Mouse (Mus musculus) forebrain, embryonic 14.5 days (tissue): ENCODE results near the gene Cd96. TPM values are rescaled to one million over a fixed set of nuclear protein-coding genes. Genes with fewer than 3 reads are reported as not detected.

Source experiments
- ATAC-seq: fragments of 200-750 bp; cut with Nextera tagmentation; 2 replicates; pipeline ENCODE4 v1.8.0; 2017; ENCODE audit warnings: mild to moderate bottlenecking, moderate library complexity
- DNase-seq: peaks from one replicate; pipeline ENCODE4 v3.0.0-alpha.2; 2015; ENCODE audit warnings: low spot score
- H3K27ac ChIP-seq: fragments of 300-500 bp; sonication (generic); 2 replicates; pipeline ENCODE4 v1.5.1; 2014; ENCODE audit warnings: low read depth, mild to moderate bottlenecking, control low read depth, low read length, moderate library complexity
- H3K27me3 ChIP-seq: fragments of 300-500 bp; sonication (generic); replicated peaks from 2 replicates; pipeline ENCODE4 v1.6.1; 2014; ENCODE audit warnings: low read length, control low read depth, mixed read lengths; ENCODE audit not compliant: control insufficient read depth, insufficient read depth
- H3K36me3 ChIP-seq: fragments of 300-500 bp; sonication (generic); 2 replicates; pipeline ENCODE4 v1.6.1; 2014; ENCODE audit warnings: low read length, control low read depth; ENCODE audit not compliant: control insufficient read depth, insufficient read depth
- H3K4me1 ChIP-seq: fragments of 300-500 bp; sonication (generic); 2 replicates; pipeline ENCODE4 v1.6.1; 2014; ENCODE audit warnings: antibody characterized with exemption, low read length, control low read depth; ENCODE audit not compliant: control insufficient read depth, insufficient read depth
- H3K4me2 ChIP-seq: fragments of 300-500 bp; sonication (generic); 2 replicates; pipeline ENCODE4 v1.6.1; 2014; ENCODE audit warnings: mild to moderate bottlenecking, control low read depth, low read length
- H3K4me3 ChIP-seq: fragments of 300-500 bp; sonication (generic); 2 replicates; pipeline ENCODE4 v1.5.1; 2014; ENCODE audit warnings: low read depth, low read length, control low read depth
- H3K9ac ChIP-seq: fragments of 300-500 bp; sonication (generic); 2 replicates; pipeline ENCODE4 v1.6.1; 2014; ENCODE audit warnings: mild to moderate bottlenecking, low read length, control low read depth, moderate library complexity
- H3K9me3 ChIP-seq: fragments of 300-500 bp; sonication (generic); replicated peaks from 2 replicates; pipeline ENCODE4 v1.6.1; 2016; ENCODE audit warnings: low read length, control low read depth, mixed read lengths; ENCODE audit not compliant: control insufficient read depth
- WGBS: fragments of 180-500 bp; shearing (Covaris S2); extraction: QIAGEN DNeasy Blood & Tissue Kit; methylation state at CpG from one replicate; pipeline ENCODE4 v1.1.7; 2014; 5-methylcytosine and 5-hydroxymethylcytosine counted together
- polyA plus RNA-seq: library from polyadenylated mRNA; unstranded; fragments of >200 nt; fragmentation: Nextera tagmentation; extraction: Ambion mirVana; gene quantifications from 2 replicates; pipeline ENCODE4 v1.2.1, GENCODE M21; 2014

The Cd96 gene
- polyA plus RNA-seq, 1 experiment from 2014 or later = 0.10 TPM

DNA sequence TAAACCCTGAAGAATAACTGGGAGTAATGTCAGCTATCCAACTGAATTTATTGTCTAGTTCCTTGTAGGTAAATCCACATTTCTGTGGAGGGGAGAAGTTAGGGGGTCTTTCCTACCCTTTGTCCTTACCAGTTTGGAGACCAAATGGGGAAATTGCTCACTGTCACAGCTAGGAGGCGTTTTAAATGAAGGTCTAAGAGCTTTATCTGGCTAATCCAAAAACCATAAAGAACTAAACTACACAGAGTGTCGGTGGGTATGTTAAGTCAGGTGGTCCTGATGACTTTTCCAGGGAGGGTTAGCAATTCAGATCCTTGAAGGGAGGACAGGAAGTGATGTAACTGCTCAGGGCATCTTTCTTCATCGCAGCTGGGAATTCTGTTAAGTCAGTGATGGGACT, 556 bp upstream of the Cd96 start:
- no peak overlapping the region for H3K27ac ChIP-seq
- no peak overlapping the region for H3K4me2 ChIP-seq
- no peaks in the 10 kb centered on the region for H3K27me3 ChIP-seq
- WGBS = 64% methylated on average over 3 of the region's 3 CpGs
- H3K9me3 ChIP-seq = no peaks in the 10 kb centered on the region
- no peaks in the 10 kb centered on the region for H3K4me1 ChIP-seq
- no peak for ATAC-seq
- no peak for DNase-seq
- no peak overlapping the region for H3K4me3 ChIP-seq
- no peak overlapping the region for H3K9ac ChIP-seq
- H3K36me3 ChIP-seq = no peaks in the 10 kb centered on the region

DNA sequence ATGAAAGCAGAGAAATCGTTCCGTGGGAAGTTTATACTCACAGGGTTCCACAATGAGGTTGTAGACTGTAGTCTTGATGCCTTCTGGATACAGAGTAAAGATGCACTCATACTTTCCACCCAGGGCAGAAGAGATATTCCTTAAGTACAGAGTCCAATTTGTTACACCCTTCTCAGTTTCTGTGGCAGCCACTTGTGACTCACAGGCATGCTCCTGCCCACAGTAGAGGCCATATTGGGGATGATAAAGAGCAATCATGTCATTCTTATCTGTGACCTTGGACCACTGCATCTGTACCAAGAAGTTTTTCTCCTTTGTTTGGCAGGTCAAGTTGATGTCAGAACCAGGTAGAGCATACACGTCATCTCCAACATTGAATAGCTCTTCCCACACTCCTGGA, 2.4 kb downstream of the Cd96 start:
- Histone ChIP-seq H3K27me3 (no peaks in the 10 kb centered on the region), H3K9me3 (no peaks in the 10 kb centered on the region), H3K36me3 (no peaks in the 10 kb centered on the region), H3K4me2 (no peak overlapping the region), H3K9ac (no peak overlapping the region), H3K4me1 (no peaks in the 10 kb centered on the region), H3K4me3 (no peak overlapping the region), H3K27ac (no peak overlapping the region)
- DNase-seq (no peak), ATAC-seq (no peak)
- 93% methylated on average over 3 of the region's 3 CpGs for WGBS

DNA sequence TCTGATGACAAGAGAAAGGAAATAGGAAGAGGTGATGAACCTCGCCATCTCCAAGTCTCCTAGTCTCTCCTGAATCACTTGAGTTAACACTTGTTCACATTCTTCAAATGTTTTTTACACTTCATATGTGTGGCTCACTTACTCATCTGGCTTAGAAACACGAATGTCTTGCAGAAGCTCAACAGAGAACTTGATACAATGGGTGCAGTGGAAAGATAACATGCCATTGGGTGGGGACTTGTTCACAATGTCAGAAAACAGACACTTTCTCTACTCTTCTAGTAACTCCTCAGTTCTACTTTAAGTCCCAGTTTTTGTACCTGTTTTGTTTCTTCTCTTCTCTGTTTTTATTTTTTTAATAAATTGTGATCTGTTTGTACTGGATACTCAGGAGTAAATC, 5.3 kb downstream of the Cd96 start:
- Histone ChIP-seq H3K27ac (no peak overlapping the region), H3K36me3 (no peaks in the 10 kb centered on the region), H3K4me2 (no peak overlapping the region), H3K9ac (no peak overlapping the region), H3K4me1 (no peaks in the 10 kb centered on the region), H3K9me3 (no peaks in the 10 kb centered on the region), H3K4me3 (no peak overlapping the region), H3K27me3 (no peaks in the 10 kb centered on the region)
- DNase-seq (no peak), ATAC-seq (no peak)
- 80% methylated on average over 2 of the region's 2 CpGs for WGBS

DNA sequence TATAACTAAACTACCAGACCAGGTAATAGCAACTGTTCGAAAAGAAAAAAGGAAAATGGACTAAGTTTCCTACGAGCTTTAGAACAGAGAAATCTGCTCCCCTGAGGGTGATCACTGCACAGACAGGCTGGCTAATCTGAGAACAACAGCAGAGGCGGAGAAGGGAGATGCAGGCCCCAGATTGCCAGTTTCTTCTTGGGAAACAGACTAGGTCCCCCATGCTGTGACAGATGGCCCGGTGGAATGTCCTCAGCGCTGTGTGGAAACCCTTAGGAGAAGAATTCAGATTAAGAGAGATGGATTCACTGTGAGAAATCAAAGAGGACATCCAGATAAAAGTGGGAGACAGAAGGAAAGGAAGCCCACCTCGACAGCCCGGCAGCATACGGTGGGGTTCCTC, 10.5 kb downstream of the Cd96 start:
- 55% methylated on average over 8 of the region's 8 CpGs for WGBS
- Histone ChIP-seq H3K27me3 (no peaks in the 10 kb centered on the region), H3K36me3 (no peaks in the 10 kb centered on the region), H3K4me3 (no peak overlapping the region), H3K4me2 (no peak overlapping the region), H3K9me3 (no peaks in the 10 kb centered on the region), H3K4me1 (no peaks in the 10 kb centered on the region), H3K27ac (no peak overlapping the region), H3K9ac (no peak overlapping the region)
- ATAC-seq (no peak), DNase-seq (no peak)

DNA sequence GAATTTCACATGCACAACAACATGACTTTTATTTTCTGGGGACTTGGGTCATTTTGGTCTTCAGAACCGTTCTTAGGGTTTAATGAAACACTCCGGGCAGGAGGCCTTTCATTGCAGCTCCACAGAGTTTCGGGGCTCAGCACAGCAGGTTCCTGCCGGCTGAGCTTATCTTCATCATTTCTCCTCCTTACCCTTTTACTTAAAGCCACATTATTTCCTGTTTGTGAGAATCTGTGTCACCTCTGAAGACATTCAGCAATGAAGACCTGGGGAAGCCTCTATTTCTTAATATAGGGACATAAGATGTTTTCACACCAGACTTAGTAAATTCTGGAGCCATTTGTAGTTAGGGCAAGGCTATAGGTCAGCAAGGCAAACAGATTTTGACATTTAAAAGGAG, 12.6 kb downstream of the Cd96 start:
- 51% methylated on average over 4 of the region's 4 CpGs for WGBS
- ATAC-seq = no peak
- H3K9ac ChIP-seq = no peak overlapping the region

DNA sequence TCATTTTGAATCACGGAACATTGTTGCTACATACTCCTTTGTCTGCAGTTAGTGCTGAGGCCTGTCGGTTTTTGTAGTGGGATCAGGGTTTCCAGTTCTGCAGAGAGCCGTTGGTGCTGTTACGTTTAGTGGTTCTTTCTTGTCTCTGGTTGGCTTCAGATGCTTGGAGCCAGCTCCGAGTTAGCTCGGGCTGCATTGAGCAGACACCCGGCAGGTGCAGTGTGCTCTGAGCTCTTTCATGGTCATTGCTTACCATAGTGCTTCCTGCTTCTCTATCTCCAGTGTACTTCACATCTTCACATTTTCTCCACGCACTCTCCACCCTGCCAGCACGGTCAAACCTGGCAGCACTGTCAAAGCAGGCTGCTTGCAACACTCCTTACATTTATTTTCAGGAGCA, 15.6 kb downstream of the Cd96 start:
- ATAC-seq (no peak), DNase-seq (no peak)
- H3K4me3 ChIP-seq = no peak overlapping the region
- no peaks in the 10 kb centered on the region for H3K27me3 ChIP-seq
- H3K27ac ChIP-seq = no peak overlapping the region
- H3K4me1 ChIP-seq = no peaks in the 10 kb centered on the region
- 81% methylated on average over 9 of the region's 9 CpGs for WGBS
- H3K4me2 ChIP-seq = no peak overlapping the region
- no peaks in the 10 kb centered on the region for H3K36me3 ChIP-seq
- H3K9ac ChIP-seq = no peak overlapping the region
- H3K9me3 ChIP-seq = no peaks in the 10 kb centered on the region

More for the DNA sequence above, 12.6 kb downstream of the Cd96 start:
- Histone ChIP-seq H3K9me3 (no peaks in the 10 kb centered on the region), H3K36me3 (no peaks in the 10 kb centered on the region), H3K4me1 (no peaks in the 10 kb centered on the region), H3K27ac (no peak overlapping the region), H3K4me2 (no peak overlapping the region), H3K4me3 (no peak overlapping the region), H3K27me3 (no peaks in the 10 kb centered on the region)
- no peak for DNase-seq

DNA sequence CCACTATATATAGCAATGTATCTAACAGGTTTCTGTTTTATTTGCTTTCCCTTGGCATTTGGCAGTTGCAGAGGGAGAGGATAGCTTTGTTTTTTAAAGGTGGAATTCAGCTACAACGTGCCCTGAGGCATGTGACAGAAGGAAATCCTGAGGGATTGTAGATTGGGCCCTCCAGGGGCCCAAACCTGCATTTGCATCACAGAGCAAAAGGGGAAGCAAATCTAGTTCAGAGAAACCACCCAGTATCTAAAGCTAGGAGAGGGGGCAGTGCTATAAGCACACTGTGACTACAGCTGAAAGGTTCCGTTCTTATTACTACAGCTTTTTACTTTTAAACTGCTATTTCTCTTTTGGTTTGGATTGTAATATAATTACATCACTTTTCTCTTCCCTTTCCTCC, 18.3 kb downstream of the Cd96 start:
- Histone ChIP-seq H3K4me2 (no peak overlapping the region), H3K4me3 (no peak overlapping the region), H3K4me1 (no peaks in the 10 kb centered on the region), H3K9me3 (no peaks in the 10 kb centered on the region), H3K9ac (no peak overlapping the region), H3K27ac (no peak overlapping the region), H3K27me3 (no peaks in the 10 kb centered on the region), H3K36me3 (no peaks in the 10 kb centered on the region)
- ATAC-seq (no peak), DNase-seq (no peak)
- WGBS = 49% methylated on average over 2 of the region's 2 CpGs

DNA sequence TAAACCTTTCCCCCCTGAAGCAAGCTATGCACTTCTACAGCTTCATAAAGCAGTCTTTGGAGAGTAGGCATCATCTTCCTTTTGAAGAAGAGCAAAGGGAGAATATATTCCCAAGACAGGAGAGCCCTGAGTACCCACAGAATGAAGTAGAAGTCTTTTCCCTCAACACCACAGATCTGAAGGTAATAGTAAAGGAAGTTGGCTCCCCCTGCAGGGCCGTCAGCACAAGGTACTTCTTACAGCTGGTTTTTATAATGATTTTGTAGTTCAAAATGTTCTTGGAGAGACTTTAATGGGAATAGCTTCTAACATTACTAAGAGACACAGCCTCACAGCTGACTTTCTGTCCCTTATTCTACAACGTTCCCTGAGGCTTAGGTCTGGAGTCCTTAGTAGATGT, 19.8 kb downstream of the Cd96 start:
- H3K27ac ChIP-seq = no peak overlapping the region
- DNase-seq (no peak), ATAC-seq (no peak)
- no peaks in the 10 kb centered on the region for H3K9me3 ChIP-seq
- no peaks in the 10 kb centered on the region for H3K36me3 ChIP-seq
- H3K27me3 ChIP-seq = no peaks in the 10 kb centered on the region
- 78% methylated on average over 2 of the region's 2 CpGs for WGBS
- no peak overlapping the region for H3K4me3 ChIP-seq
- H3K4me2 ChIP-seq = no peak overlapping the region
- no peak overlapping the region for H3K9ac ChIP-seq
- H3K4me1 ChIP-seq = no peaks in the 10 kb centered on the region

DNA sequence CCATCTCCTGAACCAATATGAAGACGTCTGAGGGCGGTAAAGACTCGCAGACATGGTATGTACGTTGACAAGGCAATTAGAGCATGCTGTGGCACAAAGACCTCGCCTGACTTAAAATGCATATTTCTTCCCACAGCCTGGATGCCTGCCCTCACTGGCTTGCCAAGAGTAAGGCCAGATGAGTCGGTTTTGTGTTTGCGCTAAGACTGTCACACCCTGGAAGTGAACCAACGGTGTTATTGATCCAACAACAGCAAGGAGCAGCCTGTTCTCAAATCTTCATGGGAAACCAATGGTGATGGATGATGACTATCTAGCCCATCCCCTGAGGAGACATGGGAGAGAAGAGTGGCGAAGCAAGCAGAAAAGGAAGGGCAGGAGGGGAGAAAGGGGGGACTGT, 22.6 kb downstream of the Cd96 start:
- H3K27ac ChIP-seq = no peak overlapping the region
- 59% methylated on average over 9 of the region's 9 CpGs for WGBS
- no peaks in the 10 kb centered on the region for H3K27me3 ChIP-seq
- no peak overlapping the region for H3K9ac ChIP-seq
- ATAC-seq = peak; percentile 67; the same call in 1 of the 2 replicates
- H3K4me1 ChIP-seq = no peaks in the 10 kb centered on the region
- DNase-seq = peak; percentile 59
- no peak overlapping the region for H3K4me2 ChIP-seq
- H3K4me3 ChIP-seq = no peak overlapping the region
- no peaks in the 10 kb centered on the region for H3K9me3 ChIP-seq
- no peaks in the 10 kb centered on the region for H3K36me3 ChIP-seq
